In genomic region chr7:79602006-79602405, GRCm38 (mm10) we compare ENCODE assay signal across 30 mouse cellular contexts. TPM values are rescaled to one million over a fixed set of nuclear protein-coding genes. Genes with fewer than 3 reads are reported as not detected.
"Had no signal": no experiment of that assay in that cellular context is flagged by ENCODE, and none has a peak within 500 bp of the region (broad histone marks: within the 10 kb centered on the region; RNA-seq: fewer than 3 reads in every experiment).

No protein-coding gene starts in this region.

- DNase-seq: gastrocnemius, postnatal 14 days; gastrocnemius, postnatal 36 days; heart, adult 18-20 months; heart, postnatal 14 days; heart, postnatal 36 days; kidney, adult 11 months; kidney, adult 2 months; kidney, adult 9 months; kidney, postnatal 14 days; kidney, postnatal 36 days; layer of hippocampus, adult 9-11 months; layer of hippocampus, postnatal 36 days; liver; liver, embryonic 13.5 days had no signal

- H3K4me3 ChIP-seq: heart, embryonic 10.5 days; heart, embryonic 13.5 days; heart, embryonic 15.5 days; hindbrain, embryonic 15.5 days; kidney, embryonic 15.5 days; limb, embryonic 10.5 days; limb, embryonic 12.5 days; liver, embryonic 13.5 days had no signal

- ATAC-seq: hindbrain, postnatal 0 days; intestine, embryonic 16.5 days had no signal

- H3K9ac ChIP-seq: heart, embryonic 13.5 days; heart, embryonic 15.5 days; hindbrain, embryonic 15.5 days; kidney, embryonic 15.5 days; limb, embryonic 12.5 days; liver, embryonic 13.5 days had no signal

- H3K4me1 ChIP-seq: heart, embryonic 13.5 days; heart, embryonic 15.5 days; limb, embryonic 12.5 days; liver, embryonic 13.5 days had no signal

- H3K27ac ChIP-seq: heart, embryonic 10.5 days; heart, embryonic 13.5 days; heart, embryonic 15.5 days; hindbrain, embryonic 15.5 days; hindbrain, postnatal 0 days; kidney, embryonic 15.5 days; kidney, postnatal 0 days; limb, embryonic 10.5 days; limb, embryonic 12.5 days; liver, embryonic 13.5 days had no signal

- H3K9me3 ChIP-seq: heart, embryonic 10.5 days; heart, embryonic 13.5 days; heart, embryonic 15.5 days; hindbrain, embryonic 15.5 days; kidney, embryonic 15.5 days; limb, embryonic 10.5 days; limb, embryonic 12.5 days; liver, embryonic 13.5 days had no signal

- H3K4me2 ChIP-seq: heart, embryonic 13.5 days; heart, embryonic 15.5 days; hindbrain, embryonic 15.5 days; kidney, embryonic 15.5 days; limb, embryonic 12.5 days; liver, embryonic 11.5 days; liver, embryonic 13.5 days had no signal

- H3K36me3 ChIP-seq: heart, embryonic 10.5 days; heart, embryonic 13.5 days; heart, embryonic 15.5 days; hindbrain, embryonic 15.5 days; kidney, embryonic 15.5 days; limb, embryonic 10.5 days; limb, embryonic 12.5 days; liver, embryonic 13.5 days had no signal

RNA-seq across cellular contexts. Expression of gene Rhcg, which starts 15.5 kb away (rescaled TPM):
- total RNA-seq: gastrocnemius, adult 18-20 months; gastrocnemius, postnatal 14 days; gastrocnemius, postnatal 36 days; heart, adult 18-20 months; heart, adult 8-10 months; heart, postnatal 14 days; heart, postnatal 36 days; hematopoietic stem cell, adult 5-6 weeks had no signal
- polyA plus RNA-seq: heart, embryonic 10.5 days; heart, embryonic 13.5 days; heart, embryonic 15.5 days; limb, embryonic 10.5 days; limb, embryonic 12.5 days; liver, embryonic 11.5 days had no signal

RNA-seq across cellular contexts. Expression of gene Ticrr, which starts 58.0 kb away (rescaled TPM):
- total RNA-seq: gastrocnemius, adult 18-20 months; gastrocnemius, adult 8-10 months; layer of hippocampus, adult 18-20 months had no signal
